Mouse (Mus musculus) embryonic fibroblast, embryonic 13.5 days (primary cell): Measurements from ENCODE around the gene 0610040J01Rik. TPM values are rescaled to one million over a fixed set of nuclear protein-coding genes. Genes with fewer than 3 reads are reported as not detected.

Experiments used
- H3K27ac ChIP-seq: 2 replicates; pipeline ENCODE4 v1.5.1; 2012; ENCODE audit warnings: low read length, control low read depth, inconsistent platforms; ENCODE audit not compliant: insufficient read depth
- H3K4me1 ChIP-seq: 2 replicates; pipeline ENCODE4 v1.6.1; 2011; ENCODE audit warnings: low read length; ENCODE audit not compliant: control insufficient read depth, insufficient read depth
- H3K4me3 ChIP-seq: 2 replicates; pipeline ENCODE4 v1.5.1; 2011; ENCODE audit warnings: mild to moderate bottlenecking, control low read depth, low read length; ENCODE audit not compliant: insufficient read depth
- CTCF ChIP-seq: IDR thresholded peaks from 2 replicates; pipeline ENCODE4 v1.5.1; 2011; ENCODE audit warnings: mild to moderate bottlenecking, control low read depth, low read length, moderate library complexity, borderline replicate concordance; ENCODE audit not compliant: insufficient read depth
- POLR2A ChIP-seq: IDR thresholded peaks from 2 replicates; pipeline ENCODE4 v1.6.1; 2011; ENCODE audit warnings: low read depth, mild to moderate bottlenecking, control low read depth, low read length, moderate library complexity
- polyA plus RNA-seq: library from polyadenylated mRNA; stranded (reverse); fragments of >200 nt; gene quantifications from 2 replicates; pipeline ENCODE4 v1.2.4, GENCODE M21; 2011; ENCODE audit warnings: low read depth; ENCODE audit not compliant: missing spikeins, insufficient read length

0610040J01Rik gene
- polyA plus RNA-seq, 1 experiment, result not detected

DNA sequence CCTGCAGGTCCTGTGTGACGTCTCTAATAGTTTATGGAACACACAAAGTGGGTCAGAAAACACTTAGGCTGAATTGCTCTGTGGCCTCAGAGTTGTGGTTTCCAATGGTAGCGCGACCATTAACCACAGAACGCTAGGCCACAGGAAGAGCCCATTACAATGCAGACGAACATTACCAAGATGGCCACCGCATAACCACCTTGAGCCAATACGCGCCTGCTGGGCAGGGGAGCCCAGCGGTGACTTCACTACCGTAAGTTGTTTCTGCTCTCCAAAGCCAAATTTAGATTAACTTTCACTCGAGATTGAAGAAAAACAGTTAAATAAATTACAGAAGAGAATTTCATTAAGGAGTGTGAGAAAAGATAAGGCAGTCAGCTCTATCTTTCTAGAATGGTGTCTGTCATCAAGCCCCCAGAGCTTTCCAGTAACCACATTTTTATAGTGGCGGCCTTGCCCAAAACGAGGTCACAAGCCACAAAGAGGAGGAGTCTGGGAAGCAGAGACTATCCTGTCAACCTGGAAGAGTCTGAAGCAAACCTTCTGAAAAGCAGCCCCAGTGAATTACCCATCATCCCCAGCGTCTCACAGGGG, 113.0 kb downstream of the 0610040J01Rik start:
- TF ChIP-seq POLR2A (no peak), CTCF (no peak)
- H3K4me3 ChIP-seq, result no peak overlapping the region
- no peak overlapping the region for H3K27ac ChIP-seq
- no peaks in the 10 kb centered on the region for H3K4me1 ChIP-seq

DNA sequence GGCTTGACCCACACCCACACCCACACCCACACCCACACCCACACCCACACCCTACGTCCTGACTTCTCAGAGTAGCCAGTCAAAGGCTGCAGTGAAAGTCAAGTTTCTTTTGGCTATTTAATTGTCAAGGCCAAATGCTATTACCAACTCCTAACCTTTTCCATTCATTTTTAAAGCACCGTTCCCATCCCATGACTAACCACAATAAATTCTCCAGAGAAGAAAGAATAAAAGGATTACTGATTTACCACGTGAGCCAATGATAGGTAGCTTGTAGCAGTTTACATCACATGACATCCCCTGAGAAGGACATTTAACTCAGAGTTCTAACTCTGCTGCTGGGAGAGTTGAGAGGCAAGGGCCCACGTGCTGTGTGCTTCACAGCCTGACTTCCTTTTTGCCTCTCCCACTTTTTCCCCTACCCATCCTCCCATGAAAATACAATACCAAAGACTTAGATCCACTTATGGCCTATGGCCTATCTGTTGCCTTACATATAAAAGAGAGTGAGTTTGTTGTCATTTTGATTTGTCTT, 118.7 kb downstream of the 0610040J01Rik start:
- no peak overlapping the region for H3K4me3 ChIP-seq
- no peak for TF ChIP-seq CTCF
- no peak for TF ChIP-seq POLR2A
- H3K4me1 ChIP-seq, result no peaks in the 10 kb centered on the region
- no peak overlapping the region for H3K27ac ChIP-seq

DNA sequence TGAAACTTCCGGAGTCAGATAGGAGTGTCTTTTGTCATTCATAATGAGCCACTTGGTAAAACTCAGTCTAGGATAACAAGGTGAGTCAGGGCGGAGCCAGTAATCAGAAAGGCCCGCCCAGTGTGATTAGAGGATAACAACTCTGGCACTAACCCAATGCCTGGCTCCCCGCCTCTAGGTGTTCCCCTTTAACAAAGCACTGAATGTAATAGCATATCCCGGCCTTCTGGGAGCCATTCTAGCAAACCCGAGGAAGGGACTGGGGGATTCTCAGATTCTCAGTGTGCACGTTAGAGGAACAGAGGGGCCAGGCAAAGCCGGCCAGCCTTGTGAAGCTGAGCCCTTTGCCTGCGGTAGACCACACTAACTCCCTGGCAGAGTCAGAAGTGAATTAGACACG, 120.7 kb downstream of the 0610040J01Rik start:
- no peak overlapping the region for H3K4me3 ChIP-seq
- TF ChIP-seq CTCF (no peak), POLR2A (no peak)
- peaks cover 7% of the 10 kb centered on the region for H3K4me1 ChIP-seq
- no peak overlapping the region for H3K27ac ChIP-seq

DNA sequence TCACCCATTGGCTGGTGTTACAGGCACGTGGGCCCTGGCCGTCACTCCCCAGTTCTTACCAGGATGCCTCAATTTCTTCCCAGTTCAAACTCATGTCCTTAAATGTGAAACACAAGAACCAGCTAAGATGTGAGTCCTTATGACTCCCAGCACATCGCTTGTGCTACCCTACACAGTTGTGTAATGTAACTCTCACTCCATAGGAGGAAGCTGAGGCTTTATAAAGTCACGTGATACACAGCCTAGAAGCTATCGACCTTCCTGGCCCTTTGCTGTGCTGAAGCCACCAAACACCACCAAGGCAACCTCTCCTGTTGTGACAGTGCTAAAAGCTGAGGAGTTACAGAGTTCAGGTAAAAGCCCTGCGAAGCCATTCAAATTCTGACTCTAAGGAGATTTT, 123.4 kb downstream of the 0610040J01Rik start:
- TF ChIP-seq CTCF, result no peak
- TF ChIP-seq POLR2A, result no peak
- Histone ChIP-seq H3K27ac (no peak overlapping the region), H3K4me3 (no peak overlapping the region), H3K4me1 (peaks cover 7% of the 10 kb centered on the region)

DNA sequence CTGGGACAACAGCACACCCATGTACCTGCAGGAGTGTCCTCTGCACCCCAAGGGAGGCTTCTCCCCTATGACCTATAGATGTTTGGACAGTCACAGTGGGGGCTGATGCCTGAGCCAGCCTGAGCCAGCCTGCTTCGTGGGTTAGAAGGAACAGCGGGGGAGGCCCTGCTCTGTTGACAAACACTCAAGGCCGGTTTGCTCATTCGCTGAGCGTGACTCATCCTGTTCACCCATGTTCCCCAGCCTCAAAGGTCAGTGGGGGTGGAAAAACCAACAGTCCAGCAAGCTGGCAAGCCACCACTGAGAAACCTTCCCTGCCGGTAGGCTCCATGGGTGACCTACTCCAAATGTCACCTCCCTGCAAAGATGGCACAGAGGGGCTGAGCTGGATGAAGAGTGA, 124.6 kb downstream of the 0610040J01Rik start:
- peaks cover 7% of the 10 kb centered on the region for H3K4me1 ChIP-seq
- no peak overlapping the region for H3K27ac ChIP-seq
- no peak overlapping the region for H3K4me3 ChIP-seq
- no peak for TF ChIP-seq CTCF
- TF ChIP-seq POLR2A, result no peak

DNA sequence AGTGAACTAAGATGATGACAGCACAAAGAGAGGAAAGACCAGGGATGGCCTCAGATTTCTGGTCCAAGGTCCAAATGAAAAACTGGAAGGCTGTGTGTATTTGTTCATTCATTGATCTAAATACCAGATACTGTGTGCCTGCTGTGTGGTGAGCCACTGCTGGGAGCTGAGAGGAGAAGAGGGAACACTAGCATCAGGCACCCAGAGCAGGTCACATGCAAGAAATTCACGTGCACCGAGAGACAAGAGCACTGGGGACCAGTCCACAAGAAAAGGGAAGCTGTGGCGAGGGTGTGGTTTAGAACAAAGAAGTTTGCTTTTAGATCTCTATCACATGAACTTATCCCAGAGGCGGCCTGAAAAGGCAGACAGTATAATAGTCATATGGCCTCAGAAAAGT, 126.4 kb downstream of the 0610040J01Rik start:
- peaks cover 7% of the 10 kb centered on the region for H3K4me1 ChIP-seq

DNA sequence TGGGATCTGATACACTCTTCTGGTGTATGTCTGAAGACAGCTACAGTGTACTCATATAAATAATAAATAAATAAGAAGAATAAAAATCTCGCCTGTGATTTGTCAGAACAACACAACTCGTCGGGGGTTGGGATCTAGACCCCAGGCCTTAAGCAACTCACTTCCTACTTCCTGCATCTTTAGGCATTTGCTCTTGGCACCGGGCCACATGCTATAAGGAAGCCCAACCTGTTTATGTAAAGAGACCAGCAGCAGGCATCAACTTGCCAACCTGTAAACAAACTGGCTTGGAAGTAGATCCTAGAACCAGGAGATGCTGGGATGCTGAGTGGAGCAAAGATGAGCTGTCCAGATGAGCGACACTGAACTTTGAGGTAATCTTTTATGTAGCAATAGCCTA, 129.7 kb downstream of the 0610040J01Rik start:
- Histone ChIP-seq H3K4me3 (no peak overlapping the region), H3K27ac (no peak overlapping the region), H3K4me1 (peaks cover 3% of the 10 kb centered on the region)
- TF ChIP-seq CTCF (no peak), POLR2A (no peak)

More for the DNA sequence above, 126.4 kb downstream of the 0610040J01Rik start:
- Histone ChIP-seq H3K4me3 (no peak overlapping the region), H3K27ac (no peak overlapping the region)
- TF ChIP-seq POLR2A (no peak), CTCF (no peak)

DNA sequence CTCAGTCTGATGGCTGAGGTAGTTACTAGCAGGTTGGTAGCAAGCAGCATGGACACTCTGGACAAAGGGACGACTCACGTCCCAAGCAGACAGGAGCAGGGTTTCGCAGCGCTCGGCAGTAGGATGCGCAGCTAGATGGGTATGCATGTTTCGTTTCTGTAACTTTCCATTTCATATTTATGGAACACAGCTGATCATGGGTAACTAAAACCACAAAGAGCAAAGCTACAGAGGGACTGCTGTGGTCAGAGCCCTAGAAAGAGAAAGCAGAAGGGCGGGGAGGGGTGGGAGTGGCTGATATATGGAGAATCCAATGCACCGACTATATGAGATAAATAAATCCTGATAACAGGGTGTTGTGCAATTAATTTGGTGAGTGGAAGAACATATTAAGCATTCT, 131.1 kb downstream of the 0610040J01Rik start:
- TF ChIP-seq POLR2A (no peak), CTCF (no peak)
- Histone ChIP-seq H3K27ac (no peak overlapping the region), H3K4me3 (no peak overlapping the region)

DNA sequence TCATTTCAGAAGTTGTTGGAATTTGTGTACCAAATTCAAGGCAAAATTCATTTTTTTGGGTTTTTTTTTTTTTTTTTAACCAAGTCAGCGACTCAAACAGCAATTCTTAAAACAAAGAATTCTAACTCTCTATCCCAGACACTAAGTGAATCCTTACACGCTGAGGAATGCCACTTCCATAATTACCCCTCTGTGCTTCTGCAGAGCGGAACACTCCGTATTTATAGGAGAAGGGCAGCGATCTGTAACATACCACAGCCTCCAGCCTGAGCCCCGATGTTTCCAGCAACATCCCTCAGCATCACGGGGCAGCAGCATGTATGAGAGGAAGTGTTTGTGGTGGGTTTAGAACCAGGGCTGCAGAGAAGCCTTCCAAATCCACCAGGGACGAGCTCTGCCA, 135.4 kb downstream of the 0610040J01Rik start:
- no peak for TF ChIP-seq POLR2A
- TF ChIP-seq CTCF, result no peak
- Histone ChIP-seq H3K4me1 (no peaks in the 10 kb centered on the region), H3K27ac (no peak overlapping the region)

More for the DNA sequence above, 131.1 kb downstream of the 0610040J01Rik start:
- no peaks in the 10 kb centered on the region for H3K4me1 ChIP-seq

DNA sequence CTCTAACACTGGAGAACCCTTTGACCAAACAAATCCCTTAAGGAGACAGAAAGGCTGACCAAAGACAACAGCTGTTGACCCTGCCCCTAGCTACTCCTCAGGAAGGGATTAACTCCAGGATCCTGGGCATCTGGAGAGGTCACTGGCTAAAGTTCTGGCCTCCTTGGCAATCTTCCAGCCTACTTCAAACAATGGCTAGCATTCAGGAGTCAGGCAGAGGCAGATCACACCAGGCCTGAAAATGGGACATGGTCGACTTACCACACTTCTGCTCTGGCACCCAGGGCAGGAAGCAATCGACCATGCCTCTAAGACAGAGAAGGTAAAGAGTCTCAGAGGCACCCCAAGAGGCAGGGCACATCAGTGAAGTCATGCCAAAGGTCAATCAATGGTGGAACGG, 137.0 kb downstream of the 0610040J01Rik start:
- Histone ChIP-seq H3K4me3 (no peak overlapping the region), H3K4me1 (no peaks in the 10 kb centered on the region), H3K27ac (no peak overlapping the region)
- TF ChIP-seq CTCF (no peak), POLR2A (no peak)

More for the DNA sequence above, 135.4 kb downstream of the 0610040J01Rik start:
- H3K4me3 ChIP-seq, result no peak overlapping the region

Other genes with a start within 250 kb of the 0610040J01Rik start
- gene Nwd2, start 163.3 kb upstream of the 0610040J01Rik start, polyA plus RNA-seq, result not detected in 2 replicates
- gene Rell1, start 156.5 kb downstream of the 0610040J01Rik start, polyA plus RNA-seq, result 35.5 and 38.2 TPM in 2 replicates